ENCODE assay signal across 10 mouse cellular contexts in genomic region chr19:58113092-58113731, GRCm38 (mm10).
DNase-seq lines count a peak whose midpoint lies in the region; ATAC-seq lines count a peak whose summit lies in the region.
"Had no signal": no experiment of that assay in that cellular context is flagged by ENCODE, and none has a peak within 500 bp of the region (broad histone marks: within the 10 kb centered on the region; RNA-seq: fewer than 3 reads in every experiment).

No protein-coding gene starts in this region.

- no peaks in the 10 kb centered on the region for H3K36me3 ChIP-seq in hindbrain, embryonic 11.5 days (ENCODE audit: control insufficient read depth, insufficient read depth, low read length)
- H3K36me3 ChIP-seq in hindbrain, embryonic 10.5 days = no peaks in the 10 kb centered on the region
- H3K36me3 ChIP-seq in intestine, embryonic 15.5 days = no peaks in the 10 kb centered on the region
- no peaks in the 10 kb centered on the region for H3K36me3 ChIP-seq in midbrain, embryonic 16.5 days (ENCODE audit: control insufficient read depth, insufficient read depth, low read length)

- WGBS in hindbrain, embryonic 11.5 days = 70% methylated on average over 5 of the region's 5 CpGs
- 75% methylated on average over 5 of the region's 5 CpGs for WGBS in hindbrain, embryonic 10.5 days
- WGBS in intestine, embryonic 15.5 days = 87% methylated on average over 5 of the region's 5 CpGs
- WGBS in midbrain, embryonic 16.5 days = 85% methylated on average over 5 of the region's 5 CpGs

- peak; percentile 94 for ATAC-seq in hindbrain, embryonic 11.5 days (ENCODE audit: low FRiP score)
- peak; percentile 96 for ATAC-seq in erythroid progenitor cell, adult 5-6 weeks (replicated peaks; ENCODE audit: low FRiP score, poor library complexity, severe bottlenecking)
- ATAC-seq in intestine, embryonic 15.5 days = peak; percentile 86
- peak; percentile 89 for ATAC-seq in midbrain, embryonic 16.5 days

- no peaks in the 10 kb centered on the region for H3K27me3 ChIP-seq in hindbrain, embryonic 11.5 days (ENCODE audit: control insufficient read depth, insufficient read depth, low read length)
- no peaks in the 10 kb centered on the region; the same call in 1 of the 2 replicates for H3K27me3 ChIP-seq in hindbrain, embryonic 10.5 days (ENCODE audit: insufficient read depth, poor library complexity, severe bottlenecking)
- H3K27me3 ChIP-seq in intestine, embryonic 15.5 days (replicated peaks) = no peaks in the 10 kb centered on the region
- no peaks in the 10 kb centered on the region for H3K27me3 ChIP-seq in midbrain, embryonic 16.5 days (ENCODE audit: control insufficient read depth, insufficient read depth, low read depth, low read length)

- H3K4me2 ChIP-seq in hindbrain, embryonic 11.5 days (replicated peaks; ENCODE audit: low read depth, low read length) = no peak overlapping the region
- H3K4me2 ChIP-seq in intestine, embryonic 15.5 days (replicated peaks) = no peak overlapping the region
- no peak overlapping the region for H3K4me2 ChIP-seq in midbrain, embryonic 16.5 days (ENCODE audit: low read length)

- no peak for DNase-seq in hindbrain, embryonic 11.5 days (ENCODE audit: low spot score)
- DNase-seq in hindbrain, embryonic 10.5 days (ENCODE audit: low spot score) = no peak
- no peak for DNase-seq in spleen, postnatal 14 days (ENCODE audit: low spot score in 2 of 2)
- no peak for DNase-seq in left cerebral cortex, postnatal 36 days (ENCODE audit: low spot score in 2 of 2)
- DNase-seq in right cerebral cortex, postnatal 14 days = no peak
- DNase-seq: gastrocnemius, postnatal 36 days; lung, postnatal 10 days had no signal

- intact Hi-C loops in left cerebral cortex, postnatal 36 days (cut with DNase I) = no loop called here

- no peaks in the 10 kb centered on the region for H3K9me3 ChIP-seq in hindbrain, embryonic 11.5 days (ENCODE audit: control insufficient read depth, low read length)
- H3K9me3 ChIP-seq in hindbrain, embryonic 10.5 days = no peaks in the 10 kb centered on the region
- H3K9me3 ChIP-seq in intestine, embryonic 15.5 days = no peaks in the 10 kb centered on the region
- no peaks in the 10 kb centered on the region for H3K9me3 ChIP-seq in midbrain, embryonic 16.5 days (replicated peaks; ENCODE audit: control insufficient read depth, low read length, poor library complexity, severe bottlenecking)

- H3K4me1 ChIP-seq in hindbrain, embryonic 11.5 days (replicated peaks; ENCODE audit: control insufficient read depth, insufficient read depth, low read length) = no peaks in the 10 kb centered on the region
- peaks cover 18% of the 10 kb centered on the region for H3K4me1 ChIP-seq in hindbrain, embryonic 10.5 days (replicated peaks)
- H3K4me1 ChIP-seq in intestine, embryonic 15.5 days (replicated peaks) = no peaks in the 10 kb centered on the region
- H3K4me1 ChIP-seq in midbrain, embryonic 16.5 days (ENCODE audit: control insufficient read depth, insufficient read depth, low read length) = 0 out of 2 replicates have a peak, but pooled peaks cover 4% of the 10 kb centered on the region

- no peak overlapping the region for H3K9ac ChIP-seq in hindbrain, embryonic 11.5 days (ENCODE audit: low read depth, low read length)
- H3K9ac ChIP-seq in intestine, embryonic 15.5 days = no peak overlapping the region
- no peak overlapping the region for H3K9ac ChIP-seq in midbrain, embryonic 16.5 days (ENCODE audit: low read depth, low read length)

- H3K27ac ChIP-seq in hindbrain, embryonic 11.5 days (ENCODE audit: low read depth, low read length) = no peak overlapping the region
- no peak overlapping the region for H3K27ac ChIP-seq in hindbrain, embryonic 10.5 days
- H3K27ac ChIP-seq in intestine, embryonic 15.5 days = no peak overlapping the region
- no peak overlapping the region for H3K27ac ChIP-seq in midbrain, embryonic 16.5 days (ENCODE audit: low read length)

- no peak overlapping the region for H3K4me3 ChIP-seq in hindbrain, embryonic 11.5 days (ENCODE audit: low read depth, low read length)
- H3K4me3 ChIP-seq in hindbrain, embryonic 10.5 days = no peak overlapping the region
- no peak overlapping the region for H3K4me3 ChIP-seq in intestine, embryonic 15.5 days (replicated peaks)
- H3K4me3 ChIP-seq in midbrain, embryonic 16.5 days (ENCODE audit: low read depth, low read length) = no peak overlapping the region
